Mouse (Mus musculus) myocyte (in vitro differentiated cells): ENCODE results near the gene Rabgap1l. TPM values are rescaled to one million over a fixed set of nuclear protein-coding genes. Genes with fewer than 3 reads are reported as not detected.

Experiments
- H3K27me3 ChIP-seq: one replicate; pipeline ENCODE4 v1.6.1; 2011; ENCODE audit not compliant: control insufficient read depth, insufficient read depth, insufficient read length
- H3K36me3 ChIP-seq: one replicate; pipeline ENCODE4 v1.6.1; 2011; ENCODE audit not compliant: control insufficient read depth, insufficient read depth
- H3K4me2 ChIP-seq: one replicate; pipeline ENCODE4 v1.6.1; 2011; ENCODE audit warnings: low read depth, control low read depth
- H3K4me3 ChIP-seq: one replicate; pipeline ENCODE4 v1.5.1; 2011; ENCODE audit warnings: mild to moderate bottlenecking, control low read depth, moderate library complexity
- H3K79me2 ChIP-seq: one replicate; pipeline ENCODE4 v1.6.1; 2011; ENCODE audit not compliant: control insufficient read depth, insufficient read depth
- H3ac ChIP-seq: one replicate; pipeline ENCODE4 v1.6.1; 2011; ENCODE audit not compliant: control insufficient read depth, insufficient read length
- CEBPB ChIP-seq: IDR thresholded peaks from 2 replicates; pipeline ENCODE4 v1.6.1; 2011; ENCODE audit warnings: mild to moderate bottlenecking, moderate library complexity; ENCODE audit not compliant: poor library complexity, insufficient read depth, severe bottlenecking
- E2F4 ChIP-seq: IDR thresholded peaks from one replicate; pipeline ENCODE4 v1.6.1; 2011; ENCODE audit warnings: mild to moderate bottlenecking, control low read depth, moderate library complexity; ENCODE audit not compliant: insufficient read depth
- MAX ChIP-seq: IDR thresholded peaks from one replicate; pipeline ENCODE4 v1.6.1; 2011; ENCODE audit warnings: low read depth, mild to moderate bottlenecking, control low read depth
- MYOD1 ChIP-seq, 3 experiments: IDR thresholded peaks; one replicate each; pipeline ENCODE4 v1.6.1; 2011; ENCODE audit warnings: control low read depth in 2 of 3, low read depth in 2 of 3, mild to moderate bottlenecking in 2 of 3, moderate library complexity in 1 of 3; ENCODE audit not compliant: insufficient read length in 2 of 3, control insufficient read depth in 1 of 3
- MYOG ChIP-seq, 3 experiments: IDR thresholded peaks; one replicate each; pipeline ENCODE4 v1.6.1; 2011; ENCODE audit warnings: control low read depth in 2 of 3, low read depth in 2 of 3, mild to moderate bottlenecking in 2 of 3; ENCODE audit not compliant: insufficient read length in 2 of 3, control insufficient read depth in 1 of 3, insufficient read depth in 1 of 3
- POLR2A ChIP-seq: IDR thresholded peaks from one replicate; pipeline ENCODE4 v1.6.1; 2011; ENCODE audit warnings: low read depth, mild to moderate bottlenecking, control low read depth, moderate library complexity; ENCODE audit not compliant: insufficient read length
- POLR2AphosphoS2 ChIP-seq: IDR thresholded peaks from one replicate; pipeline ENCODE4 v1.6.1; 2011; ENCODE audit warnings: low read depth, control low read depth; ENCODE audit not compliant: insufficient read length
- REST ChIP-seq: IDR thresholded peaks from one replicate; pipeline ENCODE4 v1.6.1; 2011; ENCODE audit warnings: mild to moderate bottlenecking, control low read depth, moderate library complexity; ENCODE audit not compliant: insufficient read depth, insufficient read length
- SRF ChIP-seq: IDR thresholded peaks from one replicate; pipeline ENCODE4 v1.6.1; 2011; ENCODE audit warnings: low read depth; ENCODE audit not compliant: control insufficient read depth, insufficient read length
- TCF12 ChIP-seq: IDR thresholded peaks from one replicate; pipeline ENCODE4 v1.6.1; 2011; ENCODE audit warnings: mild to moderate bottlenecking, control low read depth; ENCODE audit not compliant: poor library complexity, insufficient read depth, severe bottlenecking
- TCF3 ChIP-seq: IDR thresholded peaks from one replicate; pipeline ENCODE4 v1.6.1; 2011; ENCODE audit warnings: low read depth, control low read depth; ENCODE audit not compliant: insufficient read length
- USF1 ChIP-seq: IDR thresholded peaks from one replicate; pipeline ENCODE4 v1.6.1; 2011; ENCODE audit warnings: low read depth, mild to moderate bottlenecking, control low read depth, moderate library complexity
- polyA plus RNA-seq: library from polyadenylated mRNA; unstranded; fragments of >200 nt; fragmentation: generic; extraction: Trizol; gene quantifications from one replicate; pipeline ENCODE4 v1.2.1, GENCODE M21; 2012; ENCODE audit warnings: missing spikeins

The Rabgap1l gene
- polyA plus RNA-seq, 1 experiment = 6.3 TPM

- H3K4me3 ChIP-seq = no peak overlapping the region
- TF ChIP-seq TCF12 = no peak
- TF ChIP-seq USF1 = no peak
- TF ChIP-seq TCF3 = no peak
- no peak for TF ChIP-seq E2F4
- TF ChIP-seq CEBPB = no peak
- TF ChIP-seq POLR2AphosphoS2 = no peak
- no peak overlapping the region for H3ac ChIP-seq
- no peaks in the 10 kb centered on the region for H3K27me3 ChIP-seq
- no peaks in the 10 kb centered on the region for H3K36me3 ChIP-seq
- no peaks in the 10 kb centered on the region for H3K79me2 ChIP-seq
- no peak overlapping the region for H3K4me2 ChIP-seq
These were observed 555.0 kb downstream of the Rabgap1l start for GRCm38 (mm10) chr1:160237981-160238380.

GRCm38 (mm10) chr1:160233921-160234320, 559.1 kb downstream of the Rabgap1l start:
- H3K27me3 ChIP-seq = no peaks in the 10 kb centered on the region
- no peak for TF ChIP-seq TCF3
- TF ChIP-seq POLR2A = no peak
- no peak for TF ChIP-seq E2F4
- TF ChIP-seq USF1 = no peak
- no peak for TF ChIP-seq POLR2AphosphoS2
- TF ChIP-seq TCF12 = no peak
- no peak for TF ChIP-seq SRF
- TF ChIP-seq MAX = no peak

GRCm38 (mm10) chr1:160232113-160232512, 560.9 kb downstream of the Rabgap1l start:
- TF ChIP-seq MYOD1 (IDR thresholded peaks at IDR 0.05; ENCODE audit: control insufficient read depth in 1 of 3, insufficient read length in 2 of 3, low read depth in 2 of 3) = no peak
- H3K4me3 ChIP-seq = no peak overlapping the region
- H3K27me3 ChIP-seq = no peaks in the 10 kb centered on the region
- H3K79me2 ChIP-seq = no peaks in the 10 kb centered on the region
- H3ac ChIP-seq = no peak overlapping the region
- H3K4me2 ChIP-seq = no peak overlapping the region
- no peaks in the 10 kb centered on the region for H3K36me3 ChIP-seq

More at GRCm38 (mm10) chr1:160233921-160234320, 559.1 kb downstream of the Rabgap1l start:
- no peak overlapping the region for H3ac ChIP-seq
- H3K4me3 ChIP-seq = no peak overlapping the region
- H3K4me2 ChIP-seq = peak overlapping the region; percentile 16
- no peaks in the 10 kb centered on the region for H3K79me2 ChIP-seq
- H3K36me3 ChIP-seq = no peaks in the 10 kb centered on the region

GRCm38 (mm10) chr1:160231013-160231412, 562.0 kb downstream of the Rabgap1l start:
- H3K27me3 ChIP-seq = no peaks in the 10 kb centered on the region
- H3K4me2 ChIP-seq = peak overlapping the region; percentile 20
- no peak overlapping the region for H3K4me3 ChIP-seq
- no peak overlapping the region for H3ac ChIP-seq
- TF ChIP-seq TCF12 = no peak
- no peak for TF ChIP-seq MYOD1 (IDR thresholded peaks at IDR 0.05; ENCODE audit: control insufficient read depth in 1 of 3, insufficient read length in 2 of 3, low read depth in 2 of 3)
- no peak for TF ChIP-seq POLR2AphosphoS2
- TF ChIP-seq TCF3 = no peak
- TF ChIP-seq SRF = no peak
- no peaks in the 10 kb centered on the region for H3K36me3 ChIP-seq
- no peaks in the 10 kb centered on the region for H3K79me2 ChIP-seq

GRCm38 (mm10) chr1:160227850-160228249, 565.2 kb downstream of the Rabgap1l start:
- Histone ChIP-seq H3K36me3 (no peaks in the 10 kb centered on the region), H3K4me2 (no peak overlapping the region), H3K79me2 (no peaks in the 10 kb centered on the region), H3ac (no peak overlapping the region), H3K4me3 (no peak overlapping the region), H3K27me3 (no peaks in the 10 kb centered on the region)
- TF ChIP-seq E2F4 (no peak), SRF (no peak), REST (no peak), MAX (no peak), MYOD1 (IDR thresholded peaks at IDR 0.05; ENCODE audit: control insufficient read depth in 1 of 3, insufficient read length in 2 of 3, low read depth in 2 of 3) (no peak), POLR2AphosphoS2 (no peak), CEBPB (no peak)

GRCm38 (mm10) chr1:160227196-160227595, 565.8 kb downstream of the Rabgap1l start:
- no peak for TF ChIP-seq MYOG (IDR thresholded peaks at IDR 0.05; ENCODE audit: control insufficient read depth in 1 of 3, insufficient read depth in 1 of 3, insufficient read length in 2 of 3, low read depth in 2 of 3)
- TF ChIP-seq TCF12 = no peak
- TF ChIP-seq MYOD1 (IDR thresholded peaks at IDR 0.05; ENCODE audit: control insufficient read depth in 1 of 3, insufficient read length in 2 of 3, low read depth in 2 of 3) = no peak
- TF ChIP-seq USF1 = no peak
- TF ChIP-seq E2F4 = no peak
- TF ChIP-seq SRF = no peak
- no peak for TF ChIP-seq CEBPB
- no peak for TF ChIP-seq POLR2AphosphoS2
- no peak for TF ChIP-seq MAX
- no peak for TF ChIP-seq TCF3
- no peak for TF ChIP-seq REST
- TF ChIP-seq POLR2A = no peak
- Histone ChIP-seq H3ac (no peak overlapping the region), H3K36me3 (no peaks in the 10 kb centered on the region), H3K4me2 (no peak overlapping the region), H3K79me2 (no peaks in the 10 kb centered on the region), H3K27me3 (no peaks in the 10 kb centered on the region), H3K4me3 (no peak overlapping the region)
